Mouse (Mus musculus) lung, embryonic 14.5 days (tissue): ENCODE results near the gene Kcnmb4. TPM values are rescaled to one million over a fixed set of nuclear protein-coding genes. Genes with fewer than 3 reads are reported as not detected.

Source experiments
- ATAC-seq: fragments of 200-750 bp; cut with Nextera tagmentation; 2 replicates; pipeline ENCODE4 v1.8.0; 2017; ENCODE audit warnings: mild to moderate bottlenecking, moderate TSS enrichment, moderate library complexity; ENCODE audit not compliant: insufficient read depth
- DNase-seq: peaks from one replicate; pipeline ENCODE4 v3.0.0-alpha.2; 2015
- H3K27ac ChIP-seq: fragments of 300-500 bp; sonication (generic); 2 replicates; pipeline ENCODE4 v1.5.1; 2014; ENCODE audit warnings: low read depth, mild to moderate bottlenecking, moderate library complexity
- H3K27me3 ChIP-seq: fragments of 300-500 bp; sonication (generic); 2 replicates; pipeline ENCODE4 v1.6.1; 2014; ENCODE audit warnings: low read length, control low read depth; ENCODE audit not compliant: insufficient read depth
- H3K36me3 ChIP-seq: fragments of 300-500 bp; sonication (generic); 2 replicates; pipeline ENCODE4 v1.6.1; 2014; ENCODE audit warnings: control low read depth; ENCODE audit not compliant: insufficient read depth
- H3K4me1 ChIP-seq: fragments of 300-500 bp; sonication (generic); 2 replicates; pipeline ENCODE4 v1.6.1; 2014; ENCODE audit warnings: antibody characterized with exemption, control low read depth; ENCODE audit not compliant: insufficient read depth
- H3K4me2 ChIP-seq: fragments of 300-500 bp; sonication (generic); 2 replicates; pipeline ENCODE4 v1.6.1; 2014; ENCODE audit warnings: mild to moderate bottlenecking
- H3K4me3 ChIP-seq: fragments of 300-500 bp; sonication (generic); 2 replicates; pipeline ENCODE4 v1.5.1; 2014; ENCODE audit warnings: low read depth, low read length
- H3K9ac ChIP-seq: fragments of 300-500 bp; sonication (generic); 2 replicates; pipeline ENCODE4 v1.6.1; 2014
- H3K9me3 ChIP-seq: fragments of 300-500 bp; sonication (generic); 2 replicates; pipeline ENCODE4 v1.6.1; 2016; ENCODE audit warnings: low read depth, low read length, control low read depth
- CTCF ChIP-seq: IDR thresholded peaks from 2 replicates; pipeline ENCODE4 v1.5.1; 2016; ENCODE audit warnings: antibody characterized with exemption, low read depth
- WGBS: fragments of 180-500 bp; shearing (Covaris S2); extraction: QIAGEN DNeasy Blood & Tissue Kit; methylation state at CpG from one replicate; pipeline ENCODE4 v1.1.7; 2014; 5-methylcytosine and 5-hydroxymethylcytosine counted together
- polyA plus RNA-seq: library from polyadenylated mRNA; unstranded; fragments of >200 nt; fragmentation: Nextera tagmentation; extraction: Ambion mirVana; gene quantifications from 2 replicates; pipeline ENCODE4 v1.2.1, GENCODE M21; 2014

The Kcnmb4 gene
- polyA plus RNA-seq, 1 experiment from 2014 or later = 4.6 TPM

DNA sequence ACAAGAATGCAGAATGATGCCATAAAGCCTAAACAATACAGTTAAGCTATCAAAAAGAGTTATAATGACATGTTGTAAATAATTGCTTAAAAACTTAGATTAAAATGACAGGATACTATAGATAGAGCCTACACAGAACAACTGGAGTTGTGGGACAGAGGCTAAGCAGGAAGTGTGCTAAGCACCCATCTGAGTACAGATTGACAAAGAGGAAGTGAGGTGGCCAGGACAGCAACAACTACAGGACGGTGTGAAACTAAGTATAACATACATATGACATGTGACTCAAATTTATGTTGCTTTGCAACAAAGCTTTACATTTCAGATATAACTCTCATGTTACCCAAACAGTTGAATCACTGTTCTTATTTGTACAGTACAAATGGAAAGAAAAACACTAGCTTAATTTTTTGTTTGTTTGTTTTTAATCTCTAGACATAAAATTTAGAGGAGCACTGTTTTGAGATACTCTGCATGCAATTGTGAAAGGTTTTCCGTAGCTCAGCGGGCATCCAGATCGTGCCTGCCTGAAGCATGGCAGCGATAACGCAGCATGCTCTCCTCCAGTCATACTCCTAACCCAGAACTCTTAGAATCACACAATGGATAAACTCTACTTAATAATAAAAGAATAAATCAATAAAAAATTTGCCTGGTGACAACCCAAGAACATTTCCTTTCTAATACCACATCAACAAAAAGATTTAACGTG, 31.8 kb upstream of the Kcnmb4 start:
- no peak overlapping the region for H3K27ac ChIP-seq
- peaks cover 5% of the 10 kb centered on the region; the same call in 1 of the 2 replicates for H3K36me3 ChIP-seq
- no peak overlapping the region for H3K4me3 ChIP-seq
- no peaks in the 10 kb centered on the region for H3K27me3 ChIP-seq
- H3K4me2 ChIP-seq = no peak overlapping the region
- WGBS = 84% methylated on average over 7 of the region's 7 CpGs
- no peak for TF ChIP-seq CTCF
- no peaks in the 10 kb centered on the region for H3K4me1 ChIP-seq
- H3K9me3 ChIP-seq = no peaks in the 10 kb centered on the region
- no peak overlapping the region for H3K9ac ChIP-seq
- DNase-seq (no peak), ATAC-seq (no peak)

DNA sequence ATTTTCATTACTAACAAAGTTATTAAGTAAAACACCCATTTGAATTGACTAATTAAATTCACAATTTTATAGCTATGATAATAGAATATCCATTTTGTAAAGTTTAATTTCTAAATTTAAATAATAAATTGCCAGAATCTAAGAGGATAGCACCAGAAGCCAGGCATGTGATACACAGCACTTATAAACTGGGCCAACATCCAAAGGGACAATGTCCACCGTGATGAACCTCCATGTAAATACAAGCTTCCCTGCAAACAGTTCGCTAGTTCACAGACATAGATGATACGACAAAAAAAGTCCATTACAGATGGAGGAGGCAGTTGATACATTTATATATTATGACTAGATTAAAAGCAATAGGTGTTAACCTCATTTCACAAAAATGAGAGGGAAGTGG, 19.1 kb upstream of the Kcnmb4 start:
- TF ChIP-seq CTCF = no peak
- H3K9me3 ChIP-seq = no peaks in the 10 kb centered on the region
- no peak overlapping the region for H3K4me3 ChIP-seq
- H3K27ac ChIP-seq = no peak overlapping the region
- H3K9ac ChIP-seq = no peak overlapping the region
- H3K4me1 ChIP-seq = no peaks in the 10 kb centered on the region
- DNase-seq (no peak), ATAC-seq (no peak)
- H3K27me3 ChIP-seq = no peaks in the 10 kb centered on the region
- no peak overlapping the region for H3K4me2 ChIP-seq
- peaks cover 64% of the 10 kb centered on the region for H3K36me3 ChIP-seq
- 83% methylated on average over 3 of the region's 3 CpGs for WGBS

- 75% methylated on average over 10 of the region's 10 CpGs for WGBS
- peaks cover 50% of the 10 kb centered on the region for H3K36me3 ChIP-seq
- H3K27ac ChIP-seq = no peak overlapping the region
Observed at GRCm38 (mm10) chr10:116486895-116487747, 13.4 kb upstream of the Kcnmb4 start.

DNA sequence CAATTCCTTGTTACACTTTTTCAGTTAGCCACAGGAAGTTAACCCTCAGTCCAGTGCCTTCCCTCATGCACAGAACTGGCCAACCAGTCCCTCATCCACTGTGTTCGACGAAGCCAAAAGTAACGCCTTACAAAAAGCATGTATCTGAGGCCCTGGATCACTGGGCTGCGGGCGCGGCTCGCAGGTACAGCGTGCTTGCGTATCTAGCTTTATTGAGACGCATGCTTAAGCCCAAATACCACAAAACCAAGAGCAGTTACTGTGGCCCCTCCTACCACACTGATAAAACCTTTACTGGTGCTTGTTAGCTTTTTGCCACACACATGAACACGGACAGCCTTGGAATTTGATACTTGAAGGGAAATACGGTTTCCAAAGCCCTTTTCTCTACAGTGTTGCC, 8.2 kb upstream of the Kcnmb4 start:
- TF ChIP-seq CTCF = no peak
- Histone ChIP-seq H3K4me3 (no peak overlapping the region), H3K36me3 (peaks cover 35% of the 10 kb centered on the region), H3K27me3 (no peaks in the 10 kb centered on the region), H3K27ac (no peak overlapping the region), H3K4me2 (no peak overlapping the region), H3K9ac (no peak overlapping the region), H3K9me3 (no peaks in the 10 kb centered on the region), H3K4me1 (no peaks in the 10 kb centered on the region)
- 89% methylated on average over 12 of the region's 12 CpGs for WGBS
- DNase-seq (no peak), ATAC-seq (no peak)

More at GRCm38 (mm10) chr10:116486895-116487747, 13.4 kb upstream of the Kcnmb4 start:
- DNase-seq (no peak), ATAC-seq (no peak)
- Histone ChIP-seq H3K4me2 (no peak overlapping the region), H3K4me3 (no peak overlapping the region), H3K27me3 (no peaks in the 10 kb centered on the region), H3K4me1 (no peaks in the 10 kb centered on the region), H3K9ac (no peak overlapping the region), H3K9me3 (no peaks in the 10 kb centered on the region)
- no peak for TF ChIP-seq CTCF

GRCm38 (mm10) chr10:116480988-116481387, 7.3 kb upstream of the Kcnmb4 start:
- Histone ChIP-seq H3K4me2 (no peak overlapping the region), H3K27me3 (no peaks in the 10 kb centered on the region), H3K4me3 (no peak overlapping the region), H3K27ac (no peak overlapping the region), H3K9ac (no peak overlapping the region), H3K9me3 (no peaks in the 10 kb centered on the region), H3K36me3 (peaks cover 30% of the 10 kb centered on the region), H3K4me1 (no peaks in the 10 kb centered on the region)
- TF ChIP-seq CTCF = peak; percentile 22; the same call in 1 of the 2 replicates
- DNase-seq (no peak), ATAC-seq (no peak)
- 91% methylated on average over 5 of the region's 5 CpGs for WGBS

- DNase-seq (no peak), ATAC-seq (no peak)
- no peak for TF ChIP-seq CTCF
- WGBS = 91% methylated on average over 3 of the region's 3 CpGs
- no peak overlapping the region for H3K27ac ChIP-seq
- H3K4me3 ChIP-seq = no peak overlapping the region
- peaks cover 4% of the 10 kb centered on the region; the same call in 1 of the 2 replicates for H3K4me1 ChIP-seq
- H3K9ac ChIP-seq = no peak overlapping the region
- no peaks in the 10 kb centered on the region for H3K9me3 ChIP-seq
- H3K27me3 ChIP-seq = peaks cover 4% of the 10 kb centered on the region; the same call in 1 of the 2 replicates
- H3K4me2 ChIP-seq = no peak overlapping the region
- no peaks in the 10 kb centered on the region for H3K36me3 ChIP-seq
Observed at GRCm38 (mm10) chr10:116476559-116476958, 2.9 kb upstream of the Kcnmb4 start.

GRCm38 (mm10) chr10:116475725-116476124, 2.0 kb upstream of the Kcnmb4 start:
- Histone ChIP-seq H3K36me3 (no peaks in the 10 kb centered on the region), H3K27me3 (peaks cover 4% of the 10 kb centered on the region; the same call in 1 of the 2 replicates), H3K9me3 (no peaks in the 10 kb centered on the region), H3K27ac (no peak overlapping the region), H3K4me3 (no peak overlapping the region), H3K4me2 (no peak overlapping the region), H3K4me1 (peaks cover 4% of the 10 kb centered on the region; the same call in 1 of the 2 replicates), H3K9ac (no peak overlapping the region)
- TF ChIP-seq CTCF = no peak
- WGBS = 58% methylated on average over 6 of the region's 6 CpGs
- no peak for ATAC-seq
- no peak for DNase-seq
